Mouse (Mus musculus): ENCODE results near the gene Gm4302.
"Not testable (repeated sequence)": the region's sequence is repeated elsewhere in the genome, so short reads cannot be mapped to it uniquely, and the experiment has no call there.

Gene Gm4302

DNA sequence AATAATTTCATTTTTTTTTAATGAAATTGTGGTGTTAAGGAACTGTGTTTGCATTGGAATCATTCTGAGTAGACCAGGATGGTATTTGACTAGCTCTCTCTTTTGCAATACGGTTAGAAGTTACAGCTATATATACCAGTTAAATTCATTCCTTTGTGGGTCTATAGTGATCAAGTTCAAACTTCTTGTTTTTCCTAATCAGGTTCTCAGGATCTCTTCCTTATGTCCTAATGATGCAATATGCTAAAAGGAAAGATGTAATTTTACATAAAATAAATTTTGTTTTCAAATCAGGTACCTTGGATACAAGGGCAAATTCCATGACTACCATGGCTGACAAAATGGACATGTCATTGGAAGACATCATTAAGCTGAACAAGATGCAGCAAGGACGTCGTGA, at the start of gene Gm4302:
Gene Gm4302 (plus strand): TSS at position 301 of the 400 bp plus-strand sequence.
- DNase-seq (ENCODE audit: low read depth, low spot score); H3K27me3 ChIP-seq (ENCODE audit: control insufficient read depth, insufficient read depth, low read length, poor library complexity, severe bottlenecking); H3K36me3 ChIP-seq (ENCODE audit: control insufficient read depth, insufficient read depth, low read length, poor library complexity, severe bottlenecking): not testable (repeated sequence)

DNA sequence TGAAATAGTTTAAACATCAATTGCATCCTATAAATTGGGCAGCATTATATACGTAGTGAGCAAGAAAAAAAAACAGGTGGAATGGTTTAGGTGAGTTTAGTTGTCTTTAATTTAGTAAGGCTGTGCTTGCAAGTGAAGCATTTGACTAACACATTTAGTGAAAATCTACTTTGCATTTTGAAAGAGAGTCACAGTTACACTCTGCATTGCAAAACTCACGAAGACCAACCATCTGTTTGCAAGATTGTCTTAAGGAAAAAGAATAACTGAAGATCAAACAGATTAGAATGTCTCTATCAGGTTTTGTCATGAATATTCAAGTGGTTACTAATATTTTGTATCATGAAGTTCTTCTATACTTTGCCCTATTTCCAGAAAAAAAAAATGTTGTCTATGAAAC, 44.5 kb upstream of the Gm4302 start:
- no peaks in the 10 kb centered on the region for H3K36me3 ChIP-seq (ENCODE audit: control insufficient read depth, insufficient read depth, low read length, poor library complexity, severe bottlenecking)
- DNase-seq (ENCODE audit: low read depth, low spot score) = no peak
- no peaks in the 10 kb centered on the region for H3K27me3 ChIP-seq (ENCODE audit: control insufficient read depth, insufficient read depth, low read length, poor library complexity, severe bottlenecking)

DNA sequence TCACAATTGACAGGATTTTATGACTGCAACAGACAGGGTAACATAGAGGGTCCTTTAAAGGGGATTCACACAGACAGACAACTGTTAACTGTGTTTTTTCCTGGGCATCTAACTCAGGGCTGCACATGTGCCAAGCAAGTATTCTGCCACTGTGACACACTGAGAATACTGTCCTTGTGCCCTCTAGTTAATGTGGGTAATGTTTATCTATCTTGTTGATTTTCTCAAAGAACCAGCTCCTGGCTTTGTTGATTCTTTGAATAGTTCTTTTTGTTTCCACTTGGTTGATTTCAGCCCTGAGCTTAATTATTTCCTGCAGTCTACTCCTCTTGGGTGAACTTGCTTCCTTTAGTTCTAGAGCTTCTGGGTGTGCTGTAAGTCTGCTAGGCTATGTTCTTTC, 40.5 kb upstream of the Gm4302 start:
- not testable (repeated sequence) for DNase-seq (ENCODE audit: low read depth, low spot score); H3K36me3 ChIP-seq (ENCODE audit: control insufficient read depth, insufficient read depth, low read length, poor library complexity, severe bottlenecking)

DNA sequence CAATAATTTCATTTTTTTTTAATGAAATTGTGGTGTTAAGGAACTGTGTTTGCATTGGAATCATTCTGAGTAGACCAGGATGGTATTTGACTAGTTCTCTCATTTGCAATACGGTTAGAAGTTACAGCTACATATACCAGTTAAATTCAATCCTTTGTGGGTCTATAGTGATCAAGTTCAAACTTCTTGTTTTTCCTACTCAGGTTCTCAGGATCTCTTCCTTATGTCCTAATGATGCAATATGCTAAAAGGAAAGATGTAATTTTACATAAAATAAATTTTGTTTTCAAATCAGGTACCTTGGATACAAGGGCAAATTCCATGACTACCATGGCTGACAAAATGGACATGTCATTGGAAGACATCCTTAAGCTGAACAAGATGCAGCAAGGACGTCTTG, 5.3 kb upstream of the Gm4302 start, which contains the start of gene Gm4301:
Gene Gm4301 (plus strand): TSS at position 301 of the 400 bp plus-strand sequence.
- not testable (repeated sequence) for H3K36me3 ChIP-seq (ENCODE audit: control insufficient read depth, insufficient read depth, low read length, poor library complexity, severe bottlenecking); H3K27me3 ChIP-seq (ENCODE audit: control insufficient read depth, insufficient read depth, low read length, poor library complexity, severe bottlenecking); DNase-seq (ENCODE audit: low read depth, low spot score)

More for the DNA sequence above, 40.5 kb upstream of the Gm4302 start:
- H3K27me3 ChIP-seq (ENCODE audit: control insufficient read depth, insufficient read depth, low read length, poor library complexity, severe bottlenecking) = not testable (repeated sequence)

DNA sequence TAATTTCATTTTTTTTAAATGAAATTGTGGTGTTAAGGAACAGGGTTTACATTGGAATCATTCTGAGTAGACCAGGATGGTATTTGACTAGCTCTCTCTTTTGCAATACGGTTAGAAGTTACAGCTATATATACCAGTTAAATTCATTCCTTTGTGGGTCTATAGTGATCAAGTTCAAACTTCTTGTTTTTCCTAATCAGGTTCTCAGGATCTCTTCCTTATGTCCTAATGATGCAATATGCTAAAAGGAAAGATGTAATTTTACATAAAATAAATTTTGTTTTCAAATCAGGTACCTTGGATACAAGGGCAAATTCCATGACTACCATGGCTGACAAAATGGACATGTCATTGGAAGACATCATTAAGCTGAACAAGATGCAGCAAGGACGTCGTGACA, 5.0 kb downstream of the Gm4302 start, which contains the start of gene Gm4303:
Gene Gm4303 (plus strand): TSS at position 301 of the 400 bp plus-strand sequence.
- H3K27me3 ChIP-seq (ENCODE audit: control insufficient read depth, insufficient read depth, low read length, poor library complexity, severe bottlenecking); DNase-seq (ENCODE audit: low read depth, low spot score); H3K36me3 ChIP-seq (ENCODE audit: control insufficient read depth, insufficient read depth, low read length, poor library complexity, severe bottlenecking): not testable (repeated sequence)

DNA sequence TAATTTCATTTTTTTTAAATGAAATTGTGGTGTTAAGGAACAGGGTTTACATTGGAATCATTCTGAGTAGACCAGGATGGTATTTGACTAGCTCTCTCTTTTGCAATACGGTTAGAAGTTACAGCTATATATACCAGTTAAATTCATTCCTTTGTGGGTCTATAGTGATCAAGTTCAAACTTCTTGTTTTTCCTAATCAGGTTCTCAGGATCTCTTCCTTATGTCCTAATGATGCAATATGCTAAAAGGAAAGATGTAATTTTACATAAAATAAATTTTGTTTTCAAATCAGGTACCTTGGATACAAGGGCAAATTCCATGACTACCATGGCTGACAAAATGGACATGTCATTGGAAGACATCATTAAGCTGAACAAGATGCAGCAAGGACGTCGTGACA, 10.2 kb downstream of the Gm4302 start, which contains the start of gene Gm4305:
Gene Gm4305 (plus strand): TSS at position 301 of the 400 bp plus-strand sequence.
- not testable (repeated sequence) for H3K27me3 ChIP-seq (ENCODE audit: control insufficient read depth, insufficient read depth, low read length, poor library complexity, severe bottlenecking); H3K36me3 ChIP-seq (ENCODE audit: control insufficient read depth, insufficient read depth, low read length, poor library complexity, severe bottlenecking); DNase-seq (ENCODE audit: low read depth, low spot score)

DNA sequence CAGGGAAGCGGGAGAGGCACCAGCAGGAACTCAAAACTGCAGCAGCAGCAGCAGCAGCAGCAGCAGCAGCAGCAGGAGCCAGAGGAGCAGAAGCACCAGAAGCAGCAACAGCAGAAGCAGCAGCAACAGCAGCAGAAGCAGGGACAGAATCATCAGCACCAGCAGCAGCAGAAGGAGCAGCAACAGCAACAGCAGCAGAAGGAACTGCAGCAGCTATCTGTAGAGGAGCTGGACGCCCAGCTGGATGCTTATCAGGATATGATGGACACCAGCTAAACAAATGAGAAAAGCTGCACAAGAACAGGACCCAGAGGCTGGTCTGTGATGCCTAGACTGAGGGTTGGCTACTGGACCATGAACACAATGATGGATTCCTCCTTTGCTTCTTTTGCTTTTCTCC, 16.2 kb downstream of the Gm4302 start:
- not testable (repeated sequence) for H3K36me3 ChIP-seq (ENCODE audit: control insufficient read depth, insufficient read depth, low read length, poor library complexity, severe bottlenecking); H3K27me3 ChIP-seq (ENCODE audit: control insufficient read depth, insufficient read depth, low read length, poor library complexity, severe bottlenecking); DNase-seq (ENCODE audit: low read depth, low spot score)

DNA sequence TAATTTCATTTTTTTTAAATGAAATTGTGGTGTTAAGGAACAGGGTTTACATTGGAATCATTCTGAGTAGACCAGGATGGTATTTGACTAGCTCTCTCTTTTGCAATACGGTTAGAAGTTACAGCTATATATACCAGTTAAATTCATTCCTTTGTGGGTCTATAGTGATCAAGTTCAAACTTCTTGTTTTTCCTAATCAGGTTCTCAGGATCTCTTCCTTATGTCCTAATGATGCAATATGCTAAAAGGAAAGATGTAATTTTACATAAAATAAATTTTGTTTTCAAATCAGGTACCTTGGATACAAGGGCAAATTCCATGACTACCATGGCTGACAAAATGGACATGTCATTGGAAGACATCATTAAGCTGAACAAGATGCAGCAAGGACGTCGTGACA, 20.4 kb downstream of the Gm4302 start, which contains the start of gene Gm4307:
Gene Gm4307 (plus strand): TSS at position 301 of the 400 bp plus-strand sequence.
- not testable (repeated sequence) for H3K27me3 ChIP-seq (ENCODE audit: control insufficient read depth, insufficient read depth, low read length, poor library complexity, severe bottlenecking); DNase-seq (ENCODE audit: low read depth, low spot score); H3K36me3 ChIP-seq (ENCODE audit: control insufficient read depth, insufficient read depth, low read length, poor library complexity, severe bottlenecking)

DNA sequence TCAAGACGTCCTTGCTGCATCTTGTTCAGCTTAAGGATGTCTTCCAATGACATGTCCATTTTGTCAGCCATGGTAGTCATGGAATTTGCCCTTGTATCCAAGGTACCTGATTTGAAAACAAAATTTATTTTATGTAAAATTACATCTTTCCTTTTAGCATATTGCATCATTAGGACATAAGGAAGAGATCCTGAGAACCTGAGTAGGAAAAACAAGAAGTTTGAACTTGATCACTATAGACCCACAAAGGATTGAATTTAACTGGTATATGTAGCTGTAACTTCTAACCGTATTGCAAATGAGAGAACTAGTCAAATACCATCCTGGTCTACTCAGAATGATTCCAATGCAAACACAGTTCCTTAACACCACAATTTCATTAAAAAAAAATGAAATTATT, 41.8 kb downstream of the Gm4302 start, which contains the start of gene Gm4312:
Gene Gm4312 (minus strand): TSS at position 101 of the 400 bp plus-strand sequence.
- not testable (repeated sequence) for H3K27me3 ChIP-seq (ENCODE audit: control insufficient read depth, insufficient read depth, low read length, poor library complexity, severe bottlenecking); DNase-seq (ENCODE audit: low read depth, low spot score); H3K36me3 ChIP-seq (ENCODE audit: control insufficient read depth, insufficient read depth, low read length, poor library complexity, severe bottlenecking)

Measured in splenic B cell, adult 2 months (primary cell).